Comparison of ENCODE assay signal across 8 mouse cellular contexts in the genomic region with DNA sequence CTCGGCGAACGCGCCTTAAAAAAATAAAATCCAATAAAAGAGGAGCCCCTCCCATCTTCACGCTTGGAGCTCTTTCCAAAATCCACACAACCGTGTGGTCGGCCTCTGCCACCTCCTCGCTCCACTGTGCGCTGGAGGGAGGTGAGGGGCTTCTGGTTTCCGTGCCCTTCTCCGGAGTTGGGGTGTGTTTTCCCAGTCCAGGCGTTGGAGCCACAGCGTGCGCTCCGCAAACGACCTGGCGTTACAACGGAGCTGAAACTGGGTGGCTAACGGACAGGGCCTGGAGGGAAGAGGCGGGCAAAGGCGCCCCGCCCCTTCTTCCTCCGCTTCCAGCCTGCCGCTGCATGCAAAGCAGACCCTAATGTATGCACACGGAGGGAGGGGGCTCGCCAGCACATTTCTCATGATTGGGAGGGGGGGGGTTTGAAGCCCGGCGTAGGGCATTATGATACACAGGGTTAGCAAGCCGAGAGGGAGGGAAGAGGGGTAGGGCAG. TPM values are rescaled to one million over a fixed set of nuclear protein-coding genes. Genes with fewer than 3 reads are reported as not detected.
DNase-seq lines count a peak whose midpoint lies in the region; ATAC-seq lines count a peak whose summit lies in the region.

No protein-coding gene starts in this region.

- H3K27me3 ChIP-seq in intestine, embryonic 14.5 days (replicated peaks; ENCODE audit: control insufficient read depth, insufficient read depth, low read length): no peaks in the 10 kb centered on the region

- 0 out of 2 replicates have a peak, but pooled peaks cover 5% of the 10 kb centered on the region for H3K36me3 ChIP-seq in intestine, embryonic 14.5 days (ENCODE audit: control insufficient read depth, insufficient read depth, low read length)

- peak overlapping the region; percentile 98 for H3K4me2 ChIP-seq in intestine, embryonic 14.5 days (ENCODE audit: low read length)

- H3K9ac ChIP-seq in intestine, embryonic 14.5 days (ENCODE audit: low read length): peak overlapping the region; percentile 64

- H3K4me1 ChIP-seq in intestine, embryonic 14.5 days (replicated peaks; ENCODE audit: control insufficient read depth, insufficient read depth, low read length): peaks cover 32% of the 10 kb centered on the region

- H3K9me3 ChIP-seq in intestine, embryonic 14.5 days (ENCODE audit: control insufficient read depth, low read length): no peaks in the 10 kb centered on the region

- H3K4me3 ChIP-seq in intestine, embryonic 14.5 days (ENCODE audit: low read depth, low read length): peak overlapping the region; percentile 98

- WGBS in intestine, embryonic 14.5 days: under 1% methylated on average over 29 of the region's 29 CpGs

- intact Hi-C loops in left cerebral cortex, postnatal 14 days (cut with DNase I): loop anchor here (5.0 kb wide), 2 partner anchors 40 to 45 kb away; a partner anchor contains a TSS

- H3K27ac ChIP-seq in intestine, embryonic 14.5 days (ENCODE audit: low read depth): peak overlapping the region; percentile 89

- ATAC-seq in intestine, embryonic 14.5 days (replicated peaks; ENCODE audit: low FRiP score, low TSS enrichment, low read depth): peak; percentile 63
- peak; percentile 40 for ATAC-seq in megakaryocyte progenitor cell, adult 5-6 weeks (replicated peaks; ENCODE audit: poor library complexity)
- no peak for ATAC-seq in inflammation-experienced regulatory T-cells, adult 6 months

- peak; percentile 88 for DNase-seq in adrenal gland, adult 2 months
- DNase-seq in embryo, embryonic 10.5 days (ENCODE audit: low spot score): peak; percentile 94
- DNase-seq in gastrocnemius, postnatal 25 days: peak; percentile 73
- DNase-seq in intestine, embryonic 14.5 days (ENCODE audit: low spot score): peak; percentile 88
- peak; percentile 74 to 76 for DNase-seq in left cerebral cortex, postnatal 14 days (ENCODE audit: low spot score in 2 of 2)
- DNase-seq in right cerebral cortex, postnatal 4 days: peak; percentile 76

RNA-seq across cellular contexts. Expression of a gene that starts 0.9 kb away (rescaled TPM):
- 10 to 100 TPM; 20.0 to 38.4 TPM for total RNA-seq in adrenal gland, adult 2 months (2021)
- 12.9 and 19.4 TPM in 2 replicates for polyA plus RNA-seq in adrenal gland, adult 2 months (2012; rRNA removed)
- 10 to 100 TPM; 10.0 to 15.3 TPM for total RNA-seq in gastrocnemius, postnatal 25 days (2021)
- 10.4 and 14.7 TPM in 2 replicates for polyA plus RNA-seq in intestine, embryonic 14.5 days (2014; fragmentation: Nextera tagmentation; extraction: Ambion mirVana)
- 10 to 100 TPM; 44.2 to 54.4 TPM for total RNA-seq in left cerebral cortex, postnatal 14 days (2021)
- total RNA-seq in megakaryocyte progenitor cell, adult 5-6 weeks (2015): 49.6 and 61.0 TPM in 2 replicates
- total RNA-seq in megakaryocyte progenitor cell, adult 5-6 weeks (2017): 7.0 and 11.3 TPM in 2 replicates
- polyA plus RNA-seq in inflammation-experienced regulatory T-cells, adult 6 months (2017; shearing (Covaris generic)): 10 to 100 TPM; 17.8 to 38.5 (median 32.9) TPM

RNA-seq across cellular contexts. Expression of a gene that starts 38.6 kb away (rescaled TPM):
- 100 to 1,000 TPM; 557 to 696 TPM for total RNA-seq in adrenal gland, adult 2 months (2021)
- 184 and 248 TPM in 2 replicates for polyA plus RNA-seq in adrenal gland, adult 2 months (2012; rRNA removed)
- total RNA-seq in gastrocnemius, postnatal 25 days (2021): 100 to 1,000 TPM; 769 to 791 TPM
- 722 and 905 TPM in 2 replicates for polyA plus RNA-seq in intestine, embryonic 14.5 days (2014; fragmentation: Nextera tagmentation; extraction: Ambion mirVana)
- total RNA-seq in left cerebral cortex, postnatal 14 days (2021): 100 to 1,000 TPM; 372 to 384 TPM
- 457 and 602 TPM in 2 replicates for total RNA-seq in megakaryocyte progenitor cell, adult 5-6 weeks (2015)
- 109 and 166 TPM in 2 replicates for total RNA-seq in megakaryocyte progenitor cell, adult 5-6 weeks (2017)
- 100 to 1,000 TPM; 468 to 593 (median 553) TPM for polyA plus RNA-seq in inflammation-experienced regulatory T-cells, adult 6 months (2017; shearing (Covaris generic))
